Mouse (Mus musculus) E14TG2a.4 (cell line): Measurements from ENCODE around the gene Mtch2.

ENCODE experiments used
- CTCF ChIP-seq: conservative IDR thresholded peaks from 2 replicates; pipeline ENCODE4 v1.5.1; 2014; ENCODE audit warnings: low read length
- NANOG ChIP-seq: IDR thresholded peaks from 2 replicates; pipeline ENCODE4 v1.6.1; 2014; ENCODE audit warnings: borderline replicate concordance, low read length, mixed read lengths
- POU5F1 ChIP-seq: IDR thresholded peaks from 2 replicates; pipeline ENCODE4 v1.6.1; 2014; ENCODE audit warnings: low read length, borderline replicate concordance

- TF ChIP-seq CTCF (no peak), NANOG (no peak), POU5F1 (no peak)
Observed at GRCm38 (mm10) chr2:90879419-90879818, 32.5 kb downstream of the Mtch2 start.
